Mouse (Mus musculus) left cerebral cortex, postnatal 36 days (tissue): ENCODE measurements at regions not wholly inside any gene's neighbourhood (a gene's known extent, or its start where the extent isn't known, plus 50 kb on each side); places are given as distances from the start of the nearest gene placed in this dataset.

Source experiments
- DNase-seq, 2 experiments: peaks; one replicate each; pipeline ENCODE4 v3.0.0; 2021 to 2022; ENCODE audit warnings: low spot score in 2 of 2, mixed read lengths in 1 of 2
- intact Hi-C: fragments of 180-260 bp; cut with DNase I; formaldehyde crosslinking; loops from one replicate; pipeline ENCODE4 v1.15.1; 2025

DNA sequence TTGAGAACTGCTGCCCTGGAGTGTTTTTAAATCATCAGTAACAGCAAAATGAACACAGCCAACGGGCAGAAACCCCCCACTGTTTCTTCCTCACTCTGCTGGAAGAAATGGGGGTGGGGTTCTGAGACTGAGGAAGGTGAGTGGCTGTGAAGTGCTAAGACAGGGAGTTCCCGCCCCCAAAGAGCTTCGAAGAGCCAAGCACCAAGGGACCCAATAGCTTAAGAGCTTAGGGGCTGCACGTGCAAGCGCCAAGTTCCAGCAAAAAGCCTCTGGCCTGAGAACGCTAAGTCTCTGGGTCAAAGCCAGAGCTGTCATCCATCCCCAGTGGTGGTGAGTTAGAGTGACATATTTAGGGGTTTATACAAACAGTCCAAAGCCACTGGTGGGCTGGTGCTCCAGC lies 55.1 kb upstream of the Pcbd1 start:
- intact Hi-C loops, result no loop called here
- no peak for DNase-seq

GRCm38 (mm10) chr10:61028598-61028997 lies 60.5 kb upstream of the Pcbd1 start:
- intact Hi-C loops, result no loop called here
- DNase-seq, result no peak

DNA sequence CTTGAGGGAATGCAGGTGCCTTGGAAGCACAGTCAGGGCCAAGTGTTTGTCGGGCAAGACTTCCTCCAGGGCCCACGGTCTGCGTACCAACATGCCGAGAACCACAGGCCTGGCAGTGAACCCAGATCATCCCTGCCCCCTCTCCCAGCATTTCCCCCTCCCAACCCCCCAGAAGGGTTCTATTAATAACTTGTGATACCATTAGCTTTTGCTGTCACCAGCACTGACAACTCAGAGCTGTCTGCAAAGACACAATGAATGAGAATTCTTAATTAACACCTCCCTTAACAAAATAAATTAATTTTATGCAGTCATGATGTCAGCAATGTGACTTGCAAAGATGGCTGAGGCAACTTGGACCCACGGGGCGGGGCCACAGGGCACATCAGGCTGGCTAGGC lies 61.9 kb upstream of the Pcbd1 start:
- DNase-seq, result no peak
- intact Hi-C loops, result no loop called here

GRCm38 (mm10) chr10:61025061-61025460 lies 64.1 kb upstream of the Pcbd1 start:
- intact Hi-C loops, result no loop called here
- no peak for DNase-seq

- DNase-seq, result no peak
- intact Hi-C loops, result no loop called here
These were observed 65.0 kb upstream of the Pcbd1 start for GRCm38 (mm10) chr10:61024166-61024565.

DNA sequence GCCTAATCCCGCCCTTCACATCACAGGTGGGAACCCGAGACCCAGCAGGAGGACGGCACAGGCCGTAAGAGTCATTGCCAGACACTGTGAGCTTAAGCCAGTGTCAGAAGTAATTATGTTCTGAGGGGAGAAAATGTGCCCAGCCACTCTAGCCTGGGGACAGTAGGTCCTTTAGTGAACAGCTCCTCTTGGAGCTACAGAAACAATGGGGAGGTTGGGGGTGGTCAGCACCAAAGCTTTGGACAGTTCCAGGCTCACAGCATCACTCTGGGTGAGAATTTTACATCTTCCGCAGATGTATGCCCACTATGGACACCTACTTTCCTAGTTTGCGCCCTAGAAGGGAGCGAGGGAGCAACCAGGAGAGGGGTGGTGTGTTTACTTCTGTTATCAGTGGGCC lies 65.7 kb upstream of the Pcbd1 start:
- intact Hi-C loops, result no loop called here
- no peak for DNase-seq

DNA sequence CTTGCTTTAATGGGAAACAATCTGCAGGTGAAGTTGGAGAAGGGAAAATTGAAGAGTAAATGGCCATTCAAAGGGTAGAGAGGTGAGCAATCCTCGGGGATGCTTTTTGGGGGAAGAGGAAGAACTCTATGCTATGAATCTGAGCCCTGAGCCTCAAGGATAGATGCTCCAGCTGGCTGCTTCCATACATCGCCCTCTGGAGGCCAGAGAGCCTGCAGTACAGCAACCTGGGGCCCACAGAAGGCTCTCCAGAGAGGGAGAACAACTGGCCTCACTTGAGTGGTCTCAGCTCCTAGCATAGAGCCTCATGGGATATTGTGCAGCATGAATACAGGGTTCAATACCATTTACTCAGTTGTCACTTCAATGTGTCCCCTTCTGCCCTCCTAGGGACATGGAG lies 69.6 kb upstream of the Pcbd1 start:
- intact Hi-C loops, result loop anchor here (10.0 kb wide), 1 partner anchor 185 kb away; the partner anchor contains the start of gene Unc5b
- DNase-seq, result peak in 1 of 2 experiments; percentile 17

GRCm38 (mm10) chr10:61012199-61012695 lies 76.9 kb upstream of the Pcbd1 start:
- DNase-seq, result no peak
- intact Hi-C loops, result loop anchor here (10.0 kb wide), 1 partner anchor 177 kb away; the partner anchor contains the start of gene Unc5b

- no peak for DNase-seq
- intact Hi-C loops, result loop anchor here (10.0 kb wide), 1 partner anchor 176 kb away; the partner anchor contains the start of gene Unc5b
These were observed 78.4 kb upstream of the Pcbd1 start for GRCm38 (mm10) chr10:61010697-61011096.

- no peak for DNase-seq
- intact Hi-C loops, result no loop called here
These were observed 81.7 kb upstream of the Pcbd1 start for GRCm38 (mm10) chr10:61007403-61007802.

GRCm38 (mm10) chr10:61001745-61002160 lies 87.4 kb upstream of the Pcbd1 start:
- DNase-seq, result peak in 1 of 2 experiments; percentile 9

DNA sequence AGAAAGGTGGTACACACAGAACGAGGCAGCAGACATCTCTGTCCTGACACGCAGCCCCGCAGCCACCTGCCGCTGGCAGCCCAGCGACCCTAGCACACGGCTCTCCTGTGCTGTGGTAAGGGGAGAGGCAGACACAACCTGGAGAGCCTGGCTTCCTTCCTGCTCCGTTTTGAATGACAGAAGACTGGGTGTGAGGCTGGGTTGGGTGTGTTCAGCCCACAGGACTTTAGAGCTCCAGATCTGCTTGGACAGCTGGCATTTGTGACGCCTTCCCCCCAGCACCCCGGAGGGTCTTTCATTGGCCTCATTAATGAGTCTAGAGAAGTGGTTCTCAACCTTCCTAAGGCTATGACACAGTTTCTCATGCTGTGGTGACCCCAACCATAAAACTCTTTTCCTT lies 91.7 kb upstream of the Pcbd1 start:
- DNase-seq, result no peak
- intact Hi-C loops, result no loop called here

More at GRCm38 (mm10) chr10:61001745-61002160, 87.4 kb upstream of the Pcbd1 start:
- intact Hi-C loops, result no loop called here

- intact Hi-C loops, result no loop called here
- DNase-seq, result peak; percentile 46 to 60
These were observed 93.1 kb upstream of the Pcbd1 start for GRCm38 (mm10) chr10:60995908-60996640.

DNA sequence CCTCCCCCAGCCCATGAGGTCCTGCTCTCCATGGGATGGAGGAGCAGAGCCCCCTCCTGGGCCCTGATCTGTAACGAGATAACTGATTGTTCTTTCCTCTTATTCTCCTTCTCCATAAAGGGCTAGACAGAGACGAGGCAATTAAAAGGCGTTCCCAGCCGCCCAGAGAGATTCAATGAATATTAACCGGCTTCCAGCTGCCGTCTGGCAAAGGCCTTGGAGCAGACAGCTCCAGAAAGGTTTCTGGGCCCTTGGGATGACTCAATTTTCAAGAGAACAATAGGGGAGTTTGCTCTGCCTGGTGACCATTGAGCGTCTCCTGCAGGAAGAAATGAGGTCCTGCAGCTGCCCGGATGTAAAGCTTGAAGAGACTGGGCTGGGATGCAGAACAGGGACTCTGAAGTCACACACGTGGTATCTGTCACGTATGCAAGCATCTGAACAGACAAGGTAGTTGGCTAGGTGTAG lies 104.0 kb upstream of the Pcbd1 start:
- intact Hi-C loops, result no loop called here
- DNase-seq, result no peak

DNA sequence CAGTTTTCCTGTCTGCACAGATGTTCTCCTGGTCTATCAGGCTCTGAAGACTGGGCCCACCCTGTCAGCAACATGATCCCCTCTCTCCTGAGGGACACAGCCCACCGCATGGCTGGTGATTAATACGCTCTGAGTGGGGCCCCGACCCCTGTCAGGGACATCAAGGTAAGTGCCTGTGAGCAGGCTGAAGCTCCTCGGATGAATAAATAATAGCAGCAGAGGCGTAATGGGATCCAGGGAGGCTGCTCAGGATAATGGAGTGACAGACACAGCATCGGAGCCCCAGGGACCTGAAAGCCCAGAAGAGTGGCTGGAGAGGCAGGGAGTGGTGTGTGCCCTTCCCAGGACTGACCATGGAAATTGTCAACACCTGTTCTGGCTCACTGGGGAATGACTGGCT lies 107.4 kb upstream of the Pcbd1 start:
- intact Hi-C loops, result no loop called here
- DNase-seq, result no peak

GRCm38 (mm10) chr10:60973615-60974014 lies 115.5 kb upstream of the Pcbd1 start:
- intact Hi-C loops, result no loop called here
- DNase-seq, result no peak

DNA sequence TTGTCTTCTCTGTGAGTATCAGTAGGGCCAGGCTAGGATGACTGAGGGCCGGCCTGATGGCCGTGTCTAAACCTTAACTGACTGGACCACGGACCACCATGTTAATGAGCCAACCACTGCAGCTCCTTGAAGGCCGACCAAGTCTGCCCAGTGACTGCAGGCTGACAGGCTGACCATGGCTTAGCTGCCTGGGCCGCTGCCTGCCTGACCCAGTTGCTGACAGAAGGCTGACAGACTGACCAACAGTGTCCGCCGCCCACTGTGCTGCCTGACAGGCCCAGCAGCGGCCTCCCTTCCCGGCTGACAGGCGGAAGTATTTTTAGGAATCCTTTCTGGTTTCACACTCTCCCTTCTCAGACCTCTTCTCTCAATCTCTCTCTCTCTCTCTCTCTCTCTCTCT lies 124.3 kb upstream of the Pcbd1 start:
- intact Hi-C loops, result no loop called here
- no peak for DNase-seq

- intact Hi-C loops, result no loop called here
- DNase-seq, result no peak
These were observed 126.4 kb upstream of the Unc5b start for GRCm38 (mm10) chr10:60957820-60958233.

DNA sequence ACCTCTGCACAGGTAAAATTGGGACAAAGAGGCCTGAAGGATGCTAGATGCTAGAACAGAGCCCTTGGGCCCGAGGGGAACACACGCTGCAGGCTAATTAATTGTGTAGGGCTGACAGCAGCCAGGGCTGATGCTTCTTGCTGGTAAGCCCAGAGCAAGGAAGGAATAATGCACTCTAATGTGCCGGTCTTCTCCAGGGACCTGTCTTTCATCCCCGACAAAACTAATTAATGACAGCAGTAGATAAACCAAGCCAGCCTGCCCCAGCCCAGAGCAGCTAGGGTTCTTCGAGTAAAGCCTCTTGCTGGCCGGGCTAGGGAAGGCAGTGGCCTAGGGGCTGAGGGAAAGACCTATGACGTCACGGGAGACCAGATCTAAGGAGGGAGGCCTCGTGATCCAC lies 124.1 kb upstream of the Unc5b start:
- intact Hi-C loops, result no loop called here
- DNase-seq, result no peak

GRCm38 (mm10) chr10:60952495-60952894 lies 121.1 kb upstream of the Unc5b start:
- intact Hi-C loops, result no loop called here
- DNase-seq, result no peak

GRCm38 (mm10) chr10:60948983-60949677 lies 117.7 kb upstream of the Unc5b start:
- DNase-seq, result no peak
- intact Hi-C loops, result no loop called here
